Mouse (Mus musculus) midbrain, embryonic 14.5 days (tissue): Measurements from ENCODE around the gene Myo1d. TPM values are rescaled to one million over a fixed set of nuclear protein-coding genes. Genes with fewer than 3 reads are reported as not detected.

Experiments used
- ATAC-seq: fragments of 200-750 bp; cut with Nextera tagmentation; 2 replicates; pipeline ENCODE4 v1.8.0; 2017; ENCODE audit warnings: moderate number of reproducible peaks, moderate library complexity; ENCODE audit not compliant: low FRiP score, low TSS enrichment
- DNase-seq: peaks from one replicate; pipeline ENCODE4 v3.0.0-alpha.2; 2015
- H3K27ac ChIP-seq: fragments of 300-500 bp; sonication (generic); replicated peaks from 2 replicates; pipeline ENCODE4 v1.5.1; 2014; ENCODE audit warnings: mild to moderate bottlenecking, low read depth, low read length, moderate library complexity
- H3K27me3 ChIP-seq: fragments of 300-500 bp; sonication (generic); 2 replicates; pipeline ENCODE4 v1.6.1; 2014; ENCODE audit warnings: low read length, control low read depth, mixed read lengths; ENCODE audit not compliant: control insufficient read depth, insufficient read depth
- H3K36me3 ChIP-seq: fragments of 300-500 bp; sonication (generic); 2 replicates; pipeline ENCODE4 v1.6.1; 2014; ENCODE audit warnings: low read length, control low read depth; ENCODE audit not compliant: control insufficient read depth, insufficient read depth
- H3K4me1 ChIP-seq: fragments of 300-500 bp; sonication (generic); 2 replicates; pipeline ENCODE4 v1.6.1; 2014; ENCODE audit warnings: mild to moderate bottlenecking, antibody characterized with exemption, low read length, control low read depth; ENCODE audit not compliant: control insufficient read depth, insufficient read depth
- H3K4me2 ChIP-seq: fragments of 300-500 bp; sonication (generic); 2 replicates; pipeline ENCODE4 v1.6.1; 2014; ENCODE audit warnings: mild to moderate bottlenecking, low read length, moderate library complexity
- H3K4me3 ChIP-seq: fragments of 300-500 bp; sonication (generic); replicated peaks from 2 replicates; pipeline ENCODE4 v1.5.1; 2014; ENCODE audit warnings: low read depth, low read length
- H3K9ac ChIP-seq: fragments of 300-500 bp; sonication (generic); replicated peaks from 2 replicates; pipeline ENCODE4 v1.6.1; 2014; ENCODE audit warnings: mild to moderate bottlenecking, low read length, moderate library complexity
- H3K9me3 ChIP-seq: fragments of 300-500 bp; sonication (generic); 2 replicates; pipeline ENCODE4 v1.6.1; 2016; ENCODE audit warnings: low read length, control low read depth, mixed read lengths; ENCODE audit not compliant: control insufficient read depth
- WGBS: fragments of 180-500 bp; shearing (Covaris S2); extraction: QIAGEN DNeasy Blood & Tissue Kit; methylation state at CpG from one replicate; pipeline ENCODE4 v1.1.7; 2014; 5-methylcytosine and 5-hydroxymethylcytosine counted together
- polyA plus RNA-seq: library from polyadenylated mRNA; unstranded; fragments of >200 nt; fragmentation: Nextera tagmentation; extraction: Ambion mirVana; gene quantifications from 2 replicates; pipeline ENCODE4 v1.2.1, GENCODE M21; 2014

Gene Myo1d
- polyA plus RNA-seq, 1 experiment from 2014 or later: 2.6 TPM

DNA sequence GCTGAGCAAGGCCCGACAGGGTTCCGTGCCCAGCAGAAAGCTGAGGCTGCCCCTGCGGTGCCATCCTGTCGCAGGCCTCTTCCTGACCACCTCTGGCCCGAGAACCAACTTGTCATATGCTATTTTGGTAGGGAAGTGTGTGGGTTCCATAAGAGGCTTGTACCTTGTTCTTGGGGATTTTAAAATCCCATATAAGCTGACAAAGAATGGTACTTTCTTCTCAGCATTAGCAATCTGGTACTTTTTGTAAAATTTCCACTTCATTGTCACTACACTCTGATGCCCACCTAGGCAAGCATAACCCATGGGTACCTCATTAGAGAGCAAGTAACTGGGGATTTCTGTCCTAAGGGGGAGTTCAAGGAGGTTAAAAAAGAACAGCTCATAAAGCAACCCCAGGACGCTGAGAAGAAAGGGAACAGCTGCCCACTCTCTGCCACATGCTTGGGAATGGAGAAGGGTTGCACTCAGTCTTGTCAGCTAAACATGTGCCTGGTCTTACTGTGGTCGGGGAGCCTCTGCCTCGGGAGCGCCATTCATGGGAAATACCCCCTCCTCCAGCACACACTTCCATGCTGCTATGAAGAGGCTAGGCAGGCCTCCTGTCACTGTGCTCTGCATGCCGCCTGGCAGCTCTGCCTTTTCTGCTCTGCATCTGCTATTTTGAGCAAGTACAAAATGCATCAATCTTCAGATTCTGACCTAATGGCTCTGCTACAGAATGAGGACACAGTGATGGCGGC lies 281.3 kb downstream of the Myo1d start:
- Histone ChIP-seq H3K9ac (peak overlapping the region; percentile 10; the same call in 1 of the 2 replicates), H3K27ac (peak overlapping the region; percentile 78), H3K9me3 (no peaks in the 10 kb centered on the region), H3K36me3 (no peaks in the 10 kb centered on the region), H3K4me3 (no peak overlapping the region), H3K27me3 (no peaks in the 10 kb centered on the region), H3K4me2 (no peak overlapping the region), H3K4me1 (peaks cover 28% of the 10 kb centered on the region)
- ATAC-seq (no peak), DNase-seq (peak; percentile 47)
- 53% methylated on average over 11 of the region's 11 CpGs for WGBS

- DNase-seq (no peak), ATAC-seq (no peak)
- Histone ChIP-seq H3K4me2 (no peak overlapping the region), H3K9ac (no peak overlapping the region), H3K9me3 (no peaks in the 10 kb centered on the region), H3K27me3 (no peaks in the 10 kb centered on the region), H3K36me3 (no peaks in the 10 kb centered on the region), H3K4me1 (peaks cover 21% of the 10 kb centered on the region), H3K27ac (no peak overlapping the region), H3K4me3 (no peak overlapping the region)
- 83% methylated on average over 10 of the region's 10 CpGs for WGBS
Measured at GRCm38 (mm10) chr11:80497225-80497919, 282.5 kb downstream of the Myo1d start.

- Histone ChIP-seq H3K4me2 (no peak overlapping the region), H3K27ac (no peak overlapping the region), H3K9ac (no peak overlapping the region), H3K36me3 (no peaks in the 10 kb centered on the region), H3K4me1 (peaks cover 21% of the 10 kb centered on the region), H3K9me3 (no peaks in the 10 kb centered on the region), H3K27me3 (no peaks in the 10 kb centered on the region), H3K4me3 (no peak overlapping the region)
- no peak for DNase-seq
- no peak for ATAC-seq
- WGBS: 83% methylated on average over 1 of the region's 1 CpGs
Measured at GRCm38 (mm10) chr11:80496640-80497039, 283.2 kb downstream of the Myo1d start.

DNA sequence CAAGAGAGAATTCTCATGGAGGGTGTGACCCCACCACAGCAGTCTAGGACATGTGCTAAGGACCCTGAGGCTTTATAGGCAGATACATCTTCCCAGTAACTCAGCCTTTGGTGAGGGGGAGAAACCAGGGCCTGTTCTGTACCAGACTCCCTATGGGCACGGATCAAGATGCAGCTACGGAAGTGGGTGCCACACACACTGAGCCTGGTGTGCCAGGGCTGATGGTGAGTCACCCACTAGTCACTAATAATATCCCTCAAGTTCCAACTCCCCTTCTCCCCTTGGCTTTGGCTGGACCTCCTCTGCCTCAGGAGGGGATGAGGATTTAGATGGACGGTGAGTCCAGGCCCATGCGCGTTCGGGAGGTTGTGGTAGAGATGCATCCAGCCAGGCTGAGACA lies 283.9 kb downstream of the Myo1d start:
- no peaks in the 10 kb centered on the region for H3K27me3 ChIP-seq
- DNase-seq (no peak), ATAC-seq (no peak)
- no peak overlapping the region for H3K27ac ChIP-seq
- WGBS: 93% methylated on average over 6 of the region's 6 CpGs
- no peaks in the 10 kb centered on the region for H3K9me3 ChIP-seq
- peaks cover 21% of the 10 kb centered on the region for H3K4me1 ChIP-seq
- no peaks in the 10 kb centered on the region for H3K36me3 ChIP-seq
- no peak overlapping the region for H3K4me2 ChIP-seq
- no peak overlapping the region for H3K9ac ChIP-seq
- no peak overlapping the region for H3K4me3 ChIP-seq

- Histone ChIP-seq H3K4me1 (peaks cover 19% of the 10 kb centered on the region), H3K36me3 (no peaks in the 10 kb centered on the region), H3K9ac (no peak overlapping the region), H3K4me2 (no peak overlapping the region), H3K4me3 (no peak overlapping the region), H3K27me3 (no peaks in the 10 kb centered on the region), H3K9me3 (no peaks in the 10 kb centered on the region), H3K27ac (no peak overlapping the region)
- 35% methylated on average over 9 of the region's 9 CpGs for WGBS
- DNase-seq: no peak
- no peak for ATAC-seq
Measured at GRCm38 (mm10) chr11:80494852-80495251, 285.0 kb downstream of the Myo1d start.

DNA sequence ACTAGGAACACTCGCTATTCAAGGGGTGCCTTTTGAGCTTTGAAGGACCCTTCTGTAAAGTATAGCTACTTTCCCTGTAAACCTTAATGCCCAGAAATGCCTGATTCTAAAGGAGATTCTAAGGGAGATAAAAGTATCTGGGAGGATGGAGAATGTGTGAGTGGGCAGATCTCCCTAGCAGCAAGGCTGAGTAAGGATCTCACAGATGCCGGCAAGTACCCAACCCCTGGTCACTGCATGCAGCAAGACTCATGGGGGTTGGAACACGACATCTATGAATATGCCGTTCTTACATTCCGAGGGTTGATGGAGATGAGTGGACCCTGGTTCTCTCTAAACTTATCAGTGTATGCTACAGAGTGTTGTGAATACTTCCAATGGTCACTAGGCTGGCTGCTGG lies 286.6 kb downstream of the Myo1d start:
- ATAC-seq: no peak

GRCm38 (mm10) chr11:80490831-80491230 lies 289.0 kb downstream of the Myo1d start:
- no peak for ATAC-seq
- no peaks in the 10 kb centered on the region for H3K36me3 ChIP-seq
- no peaks in the 10 kb centered on the region for H3K27me3 ChIP-seq
- 71% methylated on average over 10 of the region's 10 CpGs for WGBS
- no peak overlapping the region for H3K4me3 ChIP-seq
- no peak overlapping the region for H3K27ac ChIP-seq
- DNase-seq: no peak
- H3K4me2 ChIP-seq: no peak overlapping the region
- no peaks in the 10 kb centered on the region for H3K9me3 ChIP-seq
- H3K9ac ChIP-seq: no peak overlapping the region
- H3K4me1 ChIP-seq: peaks cover 31% of the 10 kb centered on the region

More for the DNA sequence above, 286.6 kb downstream of the Myo1d start:
- H3K4me2 ChIP-seq: no peak overlapping the region
- H3K27ac ChIP-seq: no peak overlapping the region
- no peaks in the 10 kb centered on the region for H3K9me3 ChIP-seq
- H3K27me3 ChIP-seq: no peaks in the 10 kb centered on the region
- no peak for DNase-seq
- H3K36me3 ChIP-seq: no peaks in the 10 kb centered on the region
- no peak overlapping the region for H3K4me3 ChIP-seq
- H3K9ac ChIP-seq: no peak overlapping the region
- WGBS: 94% methylated on average over 5 of the region's 5 CpGs
- peaks cover 20% of the 10 kb centered on the region for H3K4me1 ChIP-seq

- Histone ChIP-seq H3K9ac (0 out of 2 replicates have a peak overlapping the region, but pooled peaks have one; percentile 12), H3K36me3 (no peaks in the 10 kb centered on the region), H3K27me3 (no peaks in the 10 kb centered on the region), H3K4me2 (no peak overlapping the region), H3K9me3 (no peaks in the 10 kb centered on the region), H3K4me3 (no peak overlapping the region), H3K4me1 (peaks cover 41% of the 10 kb centered on the region), H3K27ac (peak overlapping the region; percentile 49; the same call in 1 of the 2 replicates)
- ATAC-seq: no peak
- 57% methylated on average over 5 of the region's 5 CpGs for WGBS
- DNase-seq: no peak
Measured at GRCm38 (mm10) chr11:80489882-80490196, 290.0 kb downstream of the Myo1d start.
